Mouse (Mus musculus): ENCODE measurements at regions not wholly inside any gene's neighbourhood (a gene's known extent, or its start where the extent isn't known, plus 50 kb on each side); places are given as distances from the start of the nearest gene placed in this dataset.
A peak's percentile ranks its signal among the peaks of the same experiment; 100 is the strongest.

DNA sequence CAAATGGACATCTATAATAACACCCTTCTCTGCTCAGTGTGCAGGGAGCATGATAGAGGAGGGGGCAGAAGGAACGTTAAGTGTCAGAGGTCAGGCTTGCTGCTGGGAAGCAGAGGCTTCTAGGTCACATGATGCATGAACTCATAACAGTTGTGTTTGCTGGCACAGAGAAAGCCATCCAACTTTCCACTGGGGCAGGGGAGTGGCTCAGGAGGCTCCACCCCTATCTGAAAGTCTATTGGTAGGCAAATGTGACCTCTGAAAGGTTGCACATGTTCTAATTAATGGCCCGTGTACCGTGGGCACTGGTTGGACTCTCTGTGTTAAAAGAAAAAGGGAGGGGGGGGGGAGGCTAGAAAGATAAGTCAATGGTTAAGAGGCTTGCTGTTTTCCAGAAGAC is 224.6 kb downstream of the Slc16a7 start:
- ATAC-seq (replicated peaks; ENCODE audit: poor library complexity) = no peak

- ATAC-seq (replicated peaks; ENCODE audit: poor library complexity) = no peak
Measured at GRCm38 (mm10) chr10:125161077-125161476, 228.2 kb downstream of the Slc16a7 start.

GRCm38 (mm10) chr10:125148753-125149152 is 240.5 kb downstream of the Slc16a7 start:
- ATAC-seq (replicated peaks; ENCODE audit: poor library complexity) = no peak

- no peak for ATAC-seq (replicated peaks; ENCODE audit: poor library complexity)
Measured at GRCm38 (mm10) chr10:125147239-125147782, 242.0 kb downstream of the Slc16a7 start.

DNA sequence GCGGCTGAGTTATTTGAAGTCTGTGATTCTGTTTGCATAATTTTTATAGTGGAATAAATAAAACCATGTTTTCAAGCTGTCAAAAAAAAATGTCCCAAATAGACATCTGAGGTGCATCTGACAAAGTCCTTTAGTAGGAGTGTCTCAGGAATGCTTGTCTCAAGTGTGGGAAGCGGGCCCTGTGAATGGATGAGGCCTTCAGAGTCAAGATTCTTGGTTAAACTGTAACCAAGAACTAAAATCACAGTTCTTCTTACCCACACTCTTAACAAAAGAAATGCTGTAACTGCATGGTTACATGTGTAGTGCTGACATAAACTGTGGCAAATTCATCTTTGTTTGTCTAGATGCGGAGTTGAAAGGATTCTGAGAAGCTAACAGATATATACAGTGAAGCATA is 242.9 kb downstream of the Slc16a7 start:
- ATAC-seq (replicated peaks; ENCODE audit: poor library complexity) = no peak

DNA sequence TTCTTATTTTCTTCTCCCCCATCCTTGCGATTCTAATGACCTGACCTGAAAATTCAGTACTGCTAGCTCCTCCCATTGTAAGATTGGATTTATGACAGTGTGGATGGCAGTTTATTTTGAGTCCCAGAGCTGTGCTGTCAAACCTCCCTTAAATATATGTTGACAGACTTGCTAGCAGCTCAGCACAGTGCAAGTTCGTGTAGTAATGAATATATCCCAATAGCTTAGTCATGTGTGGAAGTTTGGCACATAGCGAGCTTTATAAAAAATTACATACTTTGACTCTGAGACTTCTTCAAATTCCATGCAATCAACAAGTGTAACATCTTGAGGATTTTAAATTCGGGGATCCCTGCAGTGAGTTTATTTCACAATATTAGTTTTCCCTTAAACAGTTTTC is 243.5 kb downstream of the Slc16a7 start:
- ATAC-seq (replicated peaks; ENCODE audit: poor library complexity) = no peak

DNA sequence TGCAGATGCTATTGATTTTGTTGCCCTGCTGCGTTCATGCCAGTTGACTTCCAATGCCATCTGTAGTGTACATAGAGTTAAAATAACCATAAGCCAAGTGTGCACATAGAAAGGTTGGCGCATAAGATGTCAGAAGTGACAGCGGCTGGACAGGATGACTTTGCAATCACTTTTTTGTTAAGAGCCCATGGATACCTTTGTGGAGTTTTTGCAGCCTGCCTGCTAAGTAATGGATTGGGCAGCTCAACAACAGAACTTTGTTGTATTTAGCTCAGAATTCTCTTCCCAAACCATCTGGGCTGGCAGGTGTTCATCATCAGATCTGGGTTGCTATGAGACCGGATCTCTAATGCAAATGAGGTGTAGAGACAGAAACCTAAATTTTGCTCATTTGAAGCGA is 267.5 kb downstream of the Slc16a7 start:
- ATAC-seq (replicated peaks; ENCODE audit: poor library complexity) = no peak

DNA sequence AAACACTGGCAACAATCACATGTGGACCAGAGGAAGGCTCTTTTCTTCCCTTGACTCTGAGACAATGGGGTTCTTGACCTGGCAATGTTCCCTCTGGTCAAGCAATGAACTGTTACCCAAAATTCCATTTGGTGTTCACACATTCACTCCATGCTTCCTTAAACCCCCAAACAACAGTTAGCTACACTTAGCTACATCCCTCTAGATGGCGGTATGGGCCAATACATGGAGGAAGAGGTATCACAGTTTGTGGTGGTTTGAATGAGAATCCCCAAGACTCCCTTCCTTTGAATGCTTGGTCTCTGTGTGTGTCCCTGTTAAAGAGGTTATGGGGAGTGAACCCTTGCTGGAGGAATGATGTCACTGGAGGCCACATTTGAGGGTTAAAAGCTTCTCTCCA is 274.9 kb downstream of the Slc16a7 start:
- peak; percentile 77 for ATAC-seq (replicated peaks; ENCODE audit: poor library complexity)

- no peak for ATAC-seq (replicated peaks; ENCODE audit: poor library complexity)
Measured at GRCm38 (mm10) chr10:125108986-125109385, 280.3 kb downstream of the Slc16a7 start.

DNA sequence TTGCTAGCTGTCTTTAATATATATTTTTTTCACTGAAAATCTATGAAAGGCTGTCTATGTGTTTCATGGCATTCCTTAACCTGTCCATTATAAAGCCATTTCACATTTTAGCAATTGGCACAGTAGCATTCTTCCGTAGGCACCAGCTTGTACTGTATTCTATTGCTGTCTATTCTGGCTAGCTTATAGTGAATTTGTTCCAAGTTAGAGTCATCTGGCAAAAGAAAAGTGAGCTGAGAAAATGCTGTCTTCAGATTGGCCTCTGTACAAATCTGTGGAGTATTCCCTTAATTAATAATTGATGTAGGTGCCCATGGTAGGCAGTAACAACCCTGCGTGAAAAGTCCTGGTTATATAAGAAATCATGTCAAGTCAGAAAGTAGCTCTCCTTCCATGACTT is 304.3 kb downstream of the Slc16a7 start:
- no peak for ATAC-seq (replicated peaks; ENCODE audit: poor library complexity)

DNA sequence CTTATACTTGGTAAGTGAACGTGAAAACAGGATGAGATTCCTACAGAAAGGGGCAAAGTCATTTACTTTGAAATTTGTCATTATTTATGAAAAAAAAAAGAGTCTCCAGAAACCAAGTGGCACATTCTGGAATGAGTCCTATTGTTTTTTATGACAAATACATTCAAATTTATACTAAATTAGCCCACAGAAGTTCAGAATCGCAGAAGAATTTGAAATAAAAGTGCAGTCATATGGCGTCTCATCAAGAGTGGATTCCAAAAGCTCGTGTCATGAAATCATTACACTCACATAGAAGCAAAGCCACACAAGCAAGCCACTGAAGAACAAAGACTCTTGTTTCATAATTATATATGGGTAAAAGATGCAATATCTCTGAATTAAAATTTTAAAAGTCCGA is 316.9 kb downstream of the Slc16a7 start:
- no peak for ATAC-seq (replicated peaks; ENCODE audit: poor library complexity)

- ATAC-seq (replicated peaks; ENCODE audit: poor library complexity) = no peak
Measured at GRCm38 (mm10) chr10:125070246-125070645, 319.0 kb downstream of the Slc16a7 start.

DNA sequence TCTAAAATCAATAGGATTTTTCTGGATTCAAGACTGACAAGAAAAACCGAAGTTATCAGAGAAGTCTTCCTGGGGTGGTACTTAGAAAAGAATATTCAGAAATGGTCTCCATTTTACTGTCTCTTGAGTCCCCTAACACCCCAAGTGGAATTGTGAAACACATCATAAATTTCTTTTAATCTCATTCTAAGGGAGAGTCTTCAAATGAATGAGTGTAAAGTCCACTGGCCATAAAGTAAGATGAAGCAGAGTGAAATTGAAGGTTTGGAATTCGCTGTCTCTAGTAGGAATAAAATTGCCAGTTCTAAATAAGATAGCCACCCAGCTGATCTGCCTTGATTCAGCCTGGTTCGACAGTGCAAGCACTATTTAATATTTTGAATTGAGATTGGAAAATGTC is 350.0 kb downstream of the Slc16a7 start:
- ATAC-seq (replicated peaks; ENCODE audit: poor library complexity) = no peak

GRCm38 (mm10) chr10:125035631-125036030 is 353.6 kb downstream of the Slc16a7 start:
- ATAC-seq (replicated peaks; ENCODE audit: poor library complexity) = no peak

GRCm38 (mm10) chr10:125028347-125028746 is 360.9 kb downstream of the Slc16a7 start:
- ATAC-seq (replicated peaks; ENCODE audit: poor library complexity) = no peak

DNA sequence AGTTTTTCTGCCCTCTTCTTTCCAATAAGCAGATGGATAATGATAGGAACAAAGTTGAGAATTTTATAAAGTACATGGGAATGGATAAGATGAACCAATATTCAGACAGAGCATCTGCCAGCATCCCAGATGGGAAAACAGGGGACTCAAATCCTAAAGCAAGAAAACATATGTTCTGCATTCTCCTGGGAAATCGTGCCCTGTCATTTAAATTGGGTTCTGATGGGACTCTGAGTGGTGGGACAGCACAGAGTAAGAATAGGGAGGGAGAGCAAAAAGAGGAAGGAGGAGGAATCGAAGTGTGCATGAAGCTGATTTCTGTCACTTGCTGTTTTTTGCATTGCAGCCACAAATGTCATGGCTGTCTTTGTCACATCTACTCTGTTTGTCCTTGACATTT is 362.4 kb downstream of the Slc16a7 start:
- no peak for ATAC-seq (replicated peaks; ENCODE audit: poor library complexity)
